Mouse (Mus musculus) naive thymus-derived CD4-positive, alpha-beta T cell, adult 5 months (primary cell): ENCODE results near the gene Gzmk. TPM values are rescaled to one million over a fixed set of nuclear protein-coding genes. Genes with fewer than 3 reads are reported as not detected.

Experiments used
- polyA plus RNA-seq: library from polyadenylated mRNA; unstranded; fragments of 100-300 nt; shearing (Covaris generic); gene quantifications from one replicate; pipeline ENCODE4 v1.2.1, GENCODE M21; 2017

Gzmk gene
- not detected for polyA plus RNA-seq

DNA sequence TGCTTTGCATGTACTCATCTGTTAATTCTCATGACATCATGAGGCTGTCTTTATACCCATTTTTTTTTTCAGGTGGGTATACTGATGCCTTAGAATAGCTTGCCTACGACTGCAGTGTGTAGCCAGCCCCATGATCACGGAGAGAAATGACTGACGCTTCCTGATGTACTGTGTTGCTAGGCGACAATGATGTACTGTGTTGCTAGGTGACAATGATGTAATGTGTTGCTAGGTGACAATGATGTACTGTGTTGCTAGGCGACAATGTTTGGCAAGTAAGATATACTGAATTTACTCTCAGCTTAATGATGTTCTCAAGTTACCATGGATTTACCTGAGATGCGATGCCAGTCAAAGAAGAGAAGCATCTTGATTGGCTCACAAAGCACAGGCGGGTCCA is at the start of gene Gzmk:
Gzmk (minus strand) TSS at position 98 of the 400 bp plus-strand sequence.

DNA sequence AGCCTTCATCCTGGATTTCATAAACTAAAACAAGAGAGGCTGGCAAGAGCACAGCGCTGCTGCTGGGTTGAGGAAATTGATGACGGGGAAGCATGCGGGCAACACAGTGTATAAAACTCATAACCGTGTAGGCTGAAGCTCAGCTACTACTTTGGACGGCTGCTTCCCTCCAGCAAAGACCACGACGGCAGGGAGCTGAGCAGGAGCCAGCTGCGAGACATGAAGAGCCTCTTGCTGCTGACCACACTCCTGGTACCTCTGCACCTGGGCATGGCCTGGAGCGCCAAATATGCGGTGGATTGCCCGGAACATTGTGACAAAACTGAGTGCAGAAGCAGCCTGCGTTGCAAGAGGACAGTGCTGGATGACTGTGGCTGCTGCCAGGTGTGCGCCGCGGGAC is 16.1 kb downstream of the Gzmk start, which contains the start of gene Esm1:
Esm1 (plus strand) TSS at position 36 of the 400 bp plus-strand sequence.

Other genes with a start within 250 kb of the Gzmk start
- 1.5 TPM for gene Ccno, start 238.1 kb downstream of the Gzmk start, polyA plus RNA-seq
- gene Mcidas, start 232.1 kb downstream of the Gzmk start, polyA plus RNA-seq, result not detected
- gene Cdc20b, start 190.8 kb downstream of the Gzmk start, polyA plus RNA-seq, result not detected
- not detected for gene Gpx8, start 179.5 kb downstream of the Gzmk start, polyA plus RNA-seq
- gene Gzma, start 124.9 kb downstream of the Gzmk start, polyA plus RNA-seq, result not detected
- gene Esm1, start 16.2 kb downstream of the Gzmk start, polyA plus RNA-seq, result not detected
- not detected for gene BC067074, start 67.3 kb upstream of the Gzmk start, polyA plus RNA-seq